ENCODE assay signal across 8 mouse cellular contexts in genomic region chr10:81564216-81564615, GRCm38 (mm10). TPM values are rescaled to one million over a fixed set of nuclear protein-coding genes. Genes with fewer than 3 reads are reported as not detected.
DNase-seq lines count a peak whose midpoint lies in the region; ATAC-seq and TF ChIP-seq lines count a peak whose summit lies in the region.

No protein-coding gene starts in this region.

- H3K4me3 ChIP-seq in brown adipose tissue, adult 24 weeks (ENCODE audit: insufficient read depth, low read depth, low read length), result peak overlapping the region; percentile 37; the same call in 1 of the 2 replicates
- peak overlapping the region; percentile 27; the same call in 1 of the 2 replicates for H3K4me3 ChIP-seq in kidney, adult 2 months (ENCODE audit: insufficient read depth, low read depth, low read length)
- H3K4me3 ChIP-seq in lung, embryonic 16.5 days (ENCODE audit: low read length), result peak overlapping the region; percentile 34
- peak overlapping the region; percentile 41 for H3K4me3 ChIP-seq in stomach, embryonic 16.5 days (replicated peaks; ENCODE audit: low read length)

- H3K4me2 ChIP-seq in lung, embryonic 16.5 days (ENCODE audit: low read depth, low read length), result peak overlapping the region; percentile 48
- H3K4me2 ChIP-seq in stomach, embryonic 16.5 days (ENCODE audit: low read depth, low read length), result peak overlapping the region; percentile 53

- 8% methylated on average over 10 of the region's 10 CpGs for WGBS in kidney, adult 2 months
- WGBS in lung, embryonic 16.5 days, result 3% methylated on average over 10 of the region's 10 CpGs
- WGBS in stomach, embryonic 16.5 days, result 6% methylated on average over 10 of the region's 10 CpGs

- peaks cover 14% of the 10 kb centered on the region for H3K4me1 ChIP-seq in brown adipose tissue, adult 24 weeks (ENCODE audit: control insufficient read depth, insufficient read depth, insufficient read length, low read length)
- H3K4me1 ChIP-seq in kidney, adult 2 months (ENCODE audit: control insufficient read depth, insufficient read depth, low read length), result peaks cover 21% of the 10 kb centered on the region
- H3K4me1 ChIP-seq in lung, embryonic 16.5 days (replicated peaks; ENCODE audit: control insufficient read depth, insufficient read depth, low read length), result peaks cover 60% of the 10 kb centered on the region
- peaks cover 49% of the 10 kb centered on the region for H3K4me1 ChIP-seq in stomach, embryonic 16.5 days (ENCODE audit: control insufficient read depth, insufficient read depth, low read length)

- ATAC-seq in lung, embryonic 16.5 days (ENCODE audit: low read depth), result peak; percentile 47
- ATAC-seq in stomach, embryonic 16.5 days (ENCODE audit: insufficient read depth, low FRiP score), result no peak
- ATAC-seq in megakaryocyte-erythroid progenitor cell, adult 5-6 weeks (replicated peaks; ENCODE audit: low FRiP score, low TSS enrichment, poor library complexity, severe bottlenecking), result no peak

- peaks cover 4% of the 10 kb centered on the region for H3K36me3 ChIP-seq in kidney, adult 2 months (ENCODE audit: control insufficient read depth, insufficient read depth, low read length)
- peaks cover 24% of the 10 kb centered on the region for H3K36me3 ChIP-seq in lung, embryonic 16.5 days (ENCODE audit: control insufficient read depth, insufficient read depth, low read length)
- H3K36me3 ChIP-seq in stomach, embryonic 16.5 days (ENCODE audit: control insufficient read depth, insufficient read depth, low read length), result peaks cover 20% of the 10 kb centered on the region

- no peak for TF ChIP-seq POLR2A in kidney, adult 2 months (IDR thresholded peaks at IDR 0.05; ENCODE audit: low read depth, low read length)

- H3K27me3 ChIP-seq in kidney, adult 2 months (replicated peaks; ENCODE audit: control insufficient read depth, insufficient read depth, low read length), result no peaks in the 10 kb centered on the region
- H3K27me3 ChIP-seq in lung, embryonic 16.5 days (ENCODE audit: control insufficient read depth, insufficient read depth, low read depth, low read length), result no peaks in the 10 kb centered on the region
- H3K27me3 ChIP-seq in stomach, embryonic 16.5 days (ENCODE audit: control insufficient read depth, insufficient read depth, low read length), result no peaks in the 10 kb centered on the region

- no peaks in the 10 kb centered on the region for H3K9me3 ChIP-seq in lung, embryonic 16.5 days (ENCODE audit: control insufficient read depth, low read length)
- H3K9me3 ChIP-seq in stomach, embryonic 16.5 days (replicated peaks; ENCODE audit: control insufficient read depth, low read length), result no peaks in the 10 kb centered on the region

- no peak for TF ChIP-seq CTCF in kidney, adult 2 months (conservative IDR thresholded peaks at IDR 0.05; ENCODE audit: insufficient read depth, insufficient read length, low read depth, low read length)

- DNase-seq in Muller cell, postnatal 12 days (ENCODE audit: inconsistent ontology term), result peak; percentile 73
- peak; percentile 67 to 74 for DNase-seq in heart, adult 9 months (ENCODE audit: low spot score in 2 of 2)
- peak; percentile 79 for DNase-seq in kidney, adult 2 months
- DNase-seq in thymus, adult 18-20 months, result no peak

- no peak overlapping the region for H3K27ac ChIP-seq in brown adipose tissue, adult 24 weeks (replicated peaks; ENCODE audit: low read depth, low read length)
- peak overlapping the region; percentile 53 for H3K27ac ChIP-seq in kidney, adult 2 months (ENCODE audit: insufficient read depth, low read depth, low read length)
- peak overlapping the region; percentile 63 for H3K27ac ChIP-seq in lung, embryonic 16.5 days (ENCODE audit: low read length)
- 0 out of 2 replicates have a peak overlapping the region, but pooled peaks have one; percentile 31 for H3K27ac ChIP-seq in stomach, embryonic 16.5 days (ENCODE audit: low read length)

- peak overlapping the region; percentile 44 for H3K9ac ChIP-seq in lung, embryonic 16.5 days (ENCODE audit: low read length)
- peak overlapping the region; percentile 62 for H3K9ac ChIP-seq in stomach, embryonic 16.5 days (ENCODE audit: low read length)

RNA-seq across cellular contexts. Expression of gene Aes, which starts 4.9 kb away (rescaled TPM):
- polyA plus RNA-seq in brown adipose tissue, adult 24 weeks (2012; ENCODE audit: insufficient read depth, insufficient read length, missing spikeins), result 679 and 754 TPM in 2 replicates
- 2,250 and 2,535 TPM in 2 replicates for polyA plus RNA-seq in kidney, adult 2 months (2012; rRNA removed)
- polyA plus RNA-seq in lung, embryonic 16.5 days (2015; fragmentation: Nextera tagmentation; extraction: Ambion mirVana), result 377 and 416 TPM in 2 replicates
- polyA plus RNA-seq in stomach, embryonic 16.5 days (2015; fragmentation: Nextera tagmentation; extraction: Ambion mirVana), result 325 and 351 TPM in 2 replicates
- 185 and 209 TPM in 2 replicates for total RNA-seq in megakaryocyte-erythroid progenitor cell, adult 5-6 weeks (2014; fragmentation: Nextera tagmentation)
- 162 and 206 TPM in 2 replicates for total RNA-seq in megakaryocyte-erythroid progenitor cell, adult 5-6 weeks (2017)

RNA-seq across cellular contexts. Expression of gene Tle2, which starts 10.1 kb away (rescaled TPM):
- polyA plus RNA-seq in brown adipose tissue, adult 24 weeks (2012; ENCODE audit: insufficient read depth, insufficient read length, missing spikeins), result 3.2 and 4.8 TPM in 2 replicates
- 63.7 and 93.5 TPM in 2 replicates for polyA plus RNA-seq in kidney, adult 2 months (2012; rRNA removed)
- 51.2 and 53.3 TPM in 2 replicates for polyA plus RNA-seq in lung, embryonic 16.5 days (2015; fragmentation: Nextera tagmentation; extraction: Ambion mirVana)
- polyA plus RNA-seq in stomach, embryonic 16.5 days (2015; fragmentation: Nextera tagmentation; extraction: Ambion mirVana), result 20.6 and 23.6 TPM in 2 replicates
- 4.2 and 5.9 TPM in 2 replicates for total RNA-seq in megakaryocyte-erythroid progenitor cell, adult 5-6 weeks (2014; fragmentation: Nextera tagmentation)
- 0.33 and 0.69 TPM in 2 replicates for total RNA-seq in megakaryocyte-erythroid progenitor cell, adult 5-6 weeks (2017)

RNA-seq across cellular contexts. Expression of gene Gna11, which starts 19.2 kb away (rescaled TPM):
- 34.1 and 41.1 TPM in 2 replicates for polyA plus RNA-seq in brown adipose tissue, adult 24 weeks (2012; ENCODE audit: insufficient read depth, insufficient read length, missing spikeins)
- polyA plus RNA-seq in kidney, adult 2 months (2012; rRNA removed), result 93.0 and 107 TPM in 2 replicates
- 68.7 and 70.9 TPM in 2 replicates for polyA plus RNA-seq in lung, embryonic 16.5 days (2015; fragmentation: Nextera tagmentation; extraction: Ambion mirVana)
- polyA plus RNA-seq in stomach, embryonic 16.5 days (2015; fragmentation: Nextera tagmentation; extraction: Ambion mirVana), result 101 and 105 TPM in 2 replicates
- total RNA-seq in megakaryocyte-erythroid progenitor cell, adult 5-6 weeks (2014; fragmentation: Nextera tagmentation), result 13.7 and 22.4 TPM in 2 replicates
- 16.0 and 57.4 TPM in 2 replicates for total RNA-seq in megakaryocyte-erythroid progenitor cell, adult 5-6 weeks (2017)

RNA-seq across cellular contexts. Expression of gene Tle6, which starts 36.7 kb away (rescaled TPM):
- polyA plus RNA-seq in brown adipose tissue, adult 24 weeks (2012; ENCODE audit: insufficient read depth, insufficient read length, missing spikeins), result 3.3 TPM in 1 of 2 replicates, not detected in the other
- 3.9 and 4.3 TPM in 2 replicates for polyA plus RNA-seq in kidney, adult 2 months (2012; rRNA removed)
- 30.1 and 33.8 TPM in 2 replicates for polyA plus RNA-seq in lung, embryonic 16.5 days (2015; fragmentation: Nextera tagmentation; extraction: Ambion mirVana)
- 26.0 and 31.2 TPM in 2 replicates for polyA plus RNA-seq in stomach, embryonic 16.5 days (2015; fragmentation: Nextera tagmentation; extraction: Ambion mirVana)
- total RNA-seq in megakaryocyte-erythroid progenitor cell, adult 5-6 weeks (2014; fragmentation: Nextera tagmentation), result 7.9 and 14.3 TPM in 2 replicates
- total RNA-seq in megakaryocyte-erythroid progenitor cell, adult 5-6 weeks (2017), result 3.5 and 14.3 TPM in 2 replicates

RNA-seq across cellular contexts. Expression of gene Gna15, which starts 40.2 kb away (rescaled TPM):
- polyA plus RNA-seq in brown adipose tissue, adult 24 weeks (2012; ENCODE audit: insufficient read depth, insufficient read length, missing spikeins), result not detected in 2 replicates
- 1.7 and 2.1 TPM in 2 replicates for polyA plus RNA-seq in kidney, adult 2 months (2012; rRNA removed)
- polyA plus RNA-seq in lung, embryonic 16.5 days (2015; fragmentation: Nextera tagmentation; extraction: Ambion mirVana), result 1.8 and 2.2 TPM in 2 replicates
- polyA plus RNA-seq in stomach, embryonic 16.5 days (2015; fragmentation: Nextera tagmentation; extraction: Ambion mirVana), result 9.0 and 11.0 TPM in 2 replicates
- 41.4 and 48.1 TPM in 2 replicates for total RNA-seq in megakaryocyte-erythroid progenitor cell, adult 5-6 weeks (2014; fragmentation: Nextera tagmentation)
- 42.6 and 45.2 TPM in 2 replicates for total RNA-seq in megakaryocyte-erythroid progenitor cell, adult 5-6 weeks (2017)

Comparison
In these comparisons a context has a peak if more than half of its experiments do, and no peak if none do; other contexts are left out.
1. DNase-seq: peak in Muller cell, postnatal 12 days (single experiment), heart, adult 9 months (2 of 2) and kidney, adult 2 months (single experiment); none in thymus, adult 18-20 months (0 of 2).
2. Peak in every context shown above with its lines, with median percentiles within 50 percentile points of each other: H3K4me3 ChIP-seq.